Mouse (Mus musculus) ZHBTc4 (cell line): ENCODE measurements at regions not wholly inside any gene's neighbourhood (a gene's known extent, or its start where the extent isn't known, plus 50 kb on each side); places are given as distances from the start of the nearest gene placed in this dataset.

Source experiments
- DNase-seq: peaks from one replicate; pipeline ENCODE4 v3.0.0-alpha.2; 2011; ENCODE audit warnings: low read depth, low spot score

DNA sequence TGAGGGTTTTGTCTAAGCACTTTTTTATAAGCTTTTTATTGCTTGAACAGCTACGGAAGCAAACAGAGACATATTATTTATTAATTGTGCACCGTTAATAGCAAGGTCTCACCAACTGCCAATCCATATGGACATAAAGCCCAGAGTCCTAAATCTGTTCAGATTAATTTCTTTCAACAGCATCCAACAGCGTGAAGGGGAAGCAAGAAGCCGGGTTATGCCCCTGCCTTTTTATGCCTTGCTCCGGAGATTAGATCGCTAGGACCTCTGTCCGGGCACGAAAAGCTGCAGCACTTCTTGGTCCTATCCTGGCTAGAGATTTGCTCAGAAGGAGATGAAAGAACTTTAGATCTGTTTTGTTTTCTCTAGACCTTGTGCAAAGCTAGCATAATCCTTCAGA, 289.6 kb upstream of the Epha7 start:
- DNase-seq, result no peak

DNA sequence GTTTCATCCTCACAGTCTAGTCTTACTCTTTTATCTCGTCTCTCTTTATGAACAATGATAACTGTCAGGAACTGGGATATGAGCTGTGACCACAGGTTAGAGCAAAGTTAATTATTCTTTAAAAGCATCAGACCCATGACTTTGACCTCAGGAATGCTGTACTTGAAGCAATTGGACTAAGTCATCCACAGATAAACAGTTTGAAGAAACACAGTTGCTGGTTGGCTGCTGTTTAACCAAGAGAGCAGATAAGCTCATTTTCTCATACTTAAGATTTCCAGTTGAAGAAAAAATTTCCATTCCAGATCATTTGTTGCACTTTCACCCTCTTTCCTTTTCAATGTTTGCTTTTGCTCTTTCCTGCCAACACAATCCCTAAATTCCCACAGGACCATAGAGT, 270.7 kb upstream of the Epha7 start:
- DNase-seq, result no peak

DNA sequence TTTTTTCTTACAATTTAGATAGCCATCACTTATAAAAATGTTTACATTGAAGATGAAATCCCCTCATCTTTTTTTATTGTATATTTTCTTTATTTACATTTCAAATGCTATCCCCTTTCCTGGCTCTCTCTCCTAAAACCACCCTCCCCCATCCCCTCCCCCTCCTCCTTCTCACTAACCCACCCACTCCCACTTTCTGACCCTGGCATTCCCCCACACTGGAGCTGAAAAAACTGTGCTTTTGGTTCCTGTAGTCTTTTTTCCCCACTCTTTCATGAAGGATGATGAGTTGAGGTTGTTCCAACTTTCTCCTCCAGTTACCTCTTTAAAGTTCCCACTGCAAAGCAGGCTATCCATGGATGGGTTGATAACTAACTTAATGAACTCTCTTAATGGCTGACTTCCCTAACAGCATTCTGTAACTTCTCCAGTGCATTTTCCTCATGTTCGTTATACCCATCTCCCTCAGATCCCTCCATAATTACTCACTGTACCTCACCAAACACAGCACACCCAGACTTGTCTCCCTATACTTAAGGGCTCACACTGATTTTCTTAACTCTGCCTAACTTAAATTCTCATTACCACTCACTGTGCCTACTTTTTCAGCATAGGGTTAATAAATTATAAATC, 270.1 kb upstream of the Epha7 start:
- no peak for DNase-seq

DNA sequence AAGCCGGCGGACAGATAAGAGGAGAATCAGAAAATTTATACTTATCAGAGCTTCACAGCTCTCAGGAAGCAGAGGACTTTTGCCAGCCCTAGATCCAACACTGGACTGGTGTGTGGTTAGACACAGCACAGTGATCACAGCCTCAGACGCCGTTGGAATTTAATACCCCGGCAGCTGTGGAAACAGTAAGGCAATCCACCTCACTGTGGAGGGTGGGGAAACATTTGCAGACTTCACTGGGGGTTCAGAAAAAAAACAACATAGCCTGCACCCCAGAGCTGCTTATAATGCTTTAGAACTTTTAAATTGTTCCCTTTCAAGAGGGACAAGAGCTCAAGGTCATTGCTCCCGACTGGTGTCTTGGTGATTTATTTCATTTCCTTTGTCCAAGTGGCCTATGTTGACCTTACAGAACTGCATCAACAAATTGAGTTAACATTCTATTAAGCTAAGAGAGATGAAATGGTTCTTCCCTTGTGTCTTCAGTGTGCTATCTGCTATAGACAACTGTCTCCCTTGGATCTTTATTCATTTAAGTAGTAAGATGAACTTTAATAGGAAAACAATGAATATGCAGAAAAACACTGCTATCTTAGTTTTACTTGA, 264.6 kb upstream of the Epha7 start:
- peak; percentile 1 for DNase-seq

DNA sequence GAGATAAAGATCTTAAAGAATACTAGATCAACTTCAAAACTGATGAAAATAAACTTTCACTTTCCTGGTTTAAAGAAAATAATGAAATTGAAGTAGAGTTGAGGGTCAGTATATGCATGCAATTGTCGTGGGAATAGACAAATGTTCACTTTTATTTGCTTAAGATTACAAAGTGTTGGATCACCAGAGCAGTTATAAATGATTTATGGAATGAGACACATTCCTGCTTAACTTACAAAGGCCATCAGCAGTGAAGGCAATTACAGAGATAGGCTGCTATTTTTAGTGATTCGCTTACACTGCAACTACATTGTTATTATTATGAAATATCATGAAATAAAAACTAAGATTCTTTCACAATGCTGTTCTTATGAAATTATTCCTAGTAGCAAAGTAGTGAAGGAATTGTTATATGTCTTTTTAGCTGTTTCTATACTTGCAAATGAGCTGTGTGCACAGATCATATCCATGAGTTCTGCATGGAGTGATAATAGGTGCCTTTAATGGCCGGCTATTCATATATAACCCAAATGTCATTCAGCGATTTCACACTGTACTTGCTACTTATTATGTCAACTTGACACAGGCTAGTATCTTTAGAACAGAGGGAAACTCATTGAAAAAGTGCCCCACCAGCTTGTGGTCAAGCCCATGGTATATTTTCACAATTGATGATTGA, 241.7 kb upstream of the Epha7 start:
- DNase-seq, result no peak

DNA sequence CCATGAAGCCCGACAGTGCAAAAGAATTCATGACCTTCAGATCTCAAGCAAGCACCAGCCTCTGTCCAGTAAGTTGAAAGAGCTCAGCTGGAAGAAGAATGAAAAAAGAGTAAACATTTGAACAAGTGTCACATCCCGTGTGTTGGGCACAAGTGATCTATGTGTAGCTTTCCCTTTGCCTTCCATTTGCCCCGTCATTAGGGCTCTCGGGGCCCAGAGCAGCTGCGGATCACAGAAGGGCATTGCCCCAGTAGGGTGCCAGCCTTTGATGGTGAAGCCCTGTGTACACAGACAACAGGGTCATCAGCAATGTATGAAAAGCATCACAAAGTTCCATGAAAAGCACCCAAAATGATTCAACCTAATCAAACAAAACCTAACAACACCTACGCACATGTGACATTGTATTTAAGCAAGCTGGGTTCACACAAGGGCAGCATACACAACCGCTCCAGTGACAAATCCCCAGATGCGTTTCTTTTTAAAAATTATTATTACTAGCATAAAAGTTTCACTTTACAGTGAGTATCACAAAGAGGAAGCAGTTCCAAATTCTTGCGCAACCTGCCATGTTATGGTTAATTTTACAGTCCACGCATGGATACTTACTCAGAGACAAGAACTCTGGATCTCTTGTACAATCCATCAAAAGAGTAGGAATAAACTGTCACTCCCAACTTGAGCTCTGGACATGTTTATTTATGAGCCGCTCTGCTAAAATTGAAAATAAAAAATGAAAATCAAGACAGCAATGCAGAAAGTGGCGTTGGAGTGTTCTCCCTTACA, 224.0 kb upstream of the Epha7 start:
- DNase-seq, result no peak
